8 mouse cellular contexts compared by ENCODE assay signal in genomic region chr9:76138378-76139109, GRCm38 (mm10).
A peak's percentile ranks its signal among the peaks of the same experiment; 100 is the strongest.
DNase-seq lines count a peak whose midpoint lies in the region; ATAC-seq and TF ChIP-seq lines count a peak whose summit lies in the region.
"Had no signal": no experiment of that assay in that cellular context is flagged by ENCODE, and none has a peak within 500 bp of the region (broad histone marks: within the 10 kb centered on the region; RNA-seq: fewer than 3 reads in every experiment).

No protein-coding gene starts in this region.

- ATAC-seq in forebrain, postnatal 0 days = peak; percentile 66; the same call in 1 of the 2 replicates
- peak; percentile 53; the same call in 1 of the 2 replicates for ATAC-seq in stomach, postnatal 0 days (ENCODE audit: low FRiP score, low TSS enrichment)

- no peak overlapping the region for H3K4me2 ChIP-seq in forebrain, postnatal 0 days (ENCODE audit: low read depth)
- no peak overlapping the region for H3K4me2 ChIP-seq in stomach, postnatal 0 days (replicated peaks; ENCODE audit: low read depth)
- H3K4me2 ChIP-seq: embryonic facial prominence, embryonic 12.5 days had no signal

- peak; percentile 27 for DNase-seq in kidney, postnatal 10 days
- no peak for DNase-seq in kidney, postnatal 36 days
- DNase-seq in right cerebral cortex, postnatal 14 days = peak; percentile 23
- DNase-seq in right cerebral cortex, postnatal 36 days (ENCODE audit: low spot score in 2 of 2) = no peak
- DNase-seq in forebrain, postnatal 0 days = peak; percentile 39
- peak; percentile 16 for DNase-seq in stomach, postnatal 0 days (ENCODE audit: low spot score)
- DNase-seq in kidney, postnatal 25 days = no peak

- no peak overlapping the region for H3K9ac ChIP-seq in forebrain, postnatal 0 days
- H3K9ac ChIP-seq in stomach, postnatal 0 days (ENCODE audit: low read length) = no peak overlapping the region
- H3K9ac ChIP-seq: embryonic facial prominence, embryonic 12.5 days had no signal

- TF ChIP-seq CTCF in forebrain, postnatal 0 days (IDR thresholded peaks at IDR 0.05; ENCODE audit: low read depth) = no peak
- TF ChIP-seq CTCF in stomach, postnatal 0 days (IDR thresholded peaks at IDR 0.05; ENCODE audit: low read depth) = no peak

- no peaks in the 10 kb centered on the region for H3K9me3 ChIP-seq in forebrain, postnatal 0 days (ENCODE audit: low read length)
- H3K9me3 ChIP-seq in stomach, postnatal 0 days (ENCODE audit: control insufficient read depth, low read length) = no peaks in the 10 kb centered on the region
- H3K9me3 ChIP-seq: embryonic facial prominence, embryonic 12.5 days had no signal

- no peaks in the 10 kb centered on the region for H3K4me1 ChIP-seq in forebrain, postnatal 0 days (ENCODE audit: insufficient read depth)
- H3K4me1 ChIP-seq in stomach, postnatal 0 days (replicated peaks; ENCODE audit: control insufficient read depth, insufficient read depth) = no peaks in the 10 kb centered on the region
- H3K4me1 ChIP-seq: embryonic facial prominence, embryonic 12.5 days had no signal

- H3K4me3 ChIP-seq in forebrain, postnatal 0 days (ENCODE audit: low read depth, low read length) = no peak overlapping the region
- H3K4me3 ChIP-seq in stomach, postnatal 0 days (ENCODE audit: low read depth, low read length) = no peak overlapping the region
- H3K4me3 ChIP-seq: embryonic facial prominence, embryonic 12.5 days had no signal

- peak; percentile 62 for TF ChIP-seq EP300 in stomach, postnatal 0 days (optimal IDR thresholded peaks at IDR 0.05)

- WGBS in forebrain, postnatal 0 days = 37% methylated on average over 3 of the region's 3 CpGs
- 65% methylated on average over 3 of the region's 3 CpGs for WGBS in stomach, postnatal 0 days

- H3K27me3 ChIP-seq in forebrain, postnatal 0 days (ENCODE audit: insufficient read depth, low read length) = no peaks in the 10 kb centered on the region
- no peaks in the 10 kb centered on the region for H3K27me3 ChIP-seq in stomach, postnatal 0 days (ENCODE audit: control insufficient read depth, insufficient read depth, low read length)
- H3K27me3 ChIP-seq: embryonic facial prominence, embryonic 12.5 days had no signal

- no peak overlapping the region for H3K27ac ChIP-seq in forebrain, postnatal 0 days (ENCODE audit: low read depth, low read length)
- H3K27ac ChIP-seq in stomach, postnatal 0 days (replicated peaks) = no peak overlapping the region
- H3K27ac ChIP-seq: embryonic facial prominence, embryonic 12.5 days had no signal

- H3K36me3 ChIP-seq in forebrain, postnatal 0 days (ENCODE audit: insufficient read depth) = 0 out of 2 replicates have a peak, but pooled peaks cover 4% of the 10 kb centered on the region
- no peaks in the 10 kb centered on the region for H3K36me3 ChIP-seq in stomach, postnatal 0 days (ENCODE audit: control insufficient read depth, insufficient read depth, low read length)
- H3K36me3 ChIP-seq: embryonic facial prominence, embryonic 12.5 days had no signal

Comparison
In these comparisons a context has a peak if more than half of its experiments do, and no peak if none do; other contexts are left out.
1. DNase-seq: peak in kidney, postnatal 10 days (single experiment), right cerebral cortex, postnatal 14 days (single experiment), forebrain, postnatal 0 days (single experiment) and stomach, postnatal 0 days (single experiment); none in kidney, postnatal 36 days (0 of 2), right cerebral cortex, postnatal 36 days (0 of 2) and kidney, postnatal 25 days (0 of 2).